Mouse (Mus musculus): Measurements from ENCODE around the gene Gpd1l. TPM values are rescaled to one million over a fixed set of nuclear protein-coding genes. Genes with fewer than 3 reads are reported as not detected.

The Gpd1l gene
- polyA plus RNA-seq, 1 experiment from 2014 or later: 14.8 TPM

DNA sequence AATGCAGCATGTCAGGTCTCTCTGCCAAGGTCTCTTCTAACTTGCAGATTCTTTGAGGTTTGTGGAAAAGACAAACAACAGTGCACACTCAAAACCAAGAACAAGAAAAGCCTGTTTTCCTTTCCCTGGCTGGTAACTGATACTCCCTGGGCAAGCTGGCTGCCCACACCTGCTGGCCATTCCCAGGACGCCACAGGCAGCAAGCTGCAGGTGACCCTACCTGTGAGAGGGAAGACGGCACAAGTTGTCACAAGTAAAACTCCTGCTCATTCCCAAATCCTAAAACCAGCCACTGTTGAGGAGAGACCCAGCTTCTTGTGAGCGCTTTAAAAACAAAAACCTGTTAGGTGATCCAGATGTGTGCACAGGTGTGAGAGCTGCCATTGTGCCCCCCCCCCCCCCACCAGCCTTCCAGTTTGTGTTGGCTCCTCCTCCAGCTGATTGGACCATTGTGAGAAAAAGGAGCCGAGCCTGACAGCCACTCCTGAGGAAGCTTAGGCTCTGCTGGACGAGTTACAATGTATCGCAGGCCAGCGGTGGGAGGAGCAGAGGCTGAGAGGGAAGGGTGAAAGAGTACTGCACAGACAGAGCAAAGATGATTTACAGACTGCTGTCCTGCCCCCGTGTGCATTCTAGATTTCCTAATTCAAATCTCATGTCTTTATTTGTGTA is 47.7 kb downstream of the Gpd1l start:
- 24% methylated on average over 8 of the region's 8 CpGs for WGBS
- Histone ChIP-seq H3K9me3 (0 out of 2 replicates have a peak, but pooled peaks cover 3% of the 10 kb centered on the region), H3K4me3 (no peak overlapping the region), H3K4me1 (no peaks in the 10 kb centered on the region), H3K27me3 (no peaks in the 10 kb centered on the region), H3K36me3 (no peaks in the 10 kb centered on the region), H3K4me2 (replicated peaks) (no peak overlapping the region), H3K9ac (replicated peaks) (no peak overlapping the region), H3K27ac (replicated peaks) (no peak overlapping the region)
- ATAC-seq (ENCODE audit: low FRiP score, low read depth): no peak

DNA sequence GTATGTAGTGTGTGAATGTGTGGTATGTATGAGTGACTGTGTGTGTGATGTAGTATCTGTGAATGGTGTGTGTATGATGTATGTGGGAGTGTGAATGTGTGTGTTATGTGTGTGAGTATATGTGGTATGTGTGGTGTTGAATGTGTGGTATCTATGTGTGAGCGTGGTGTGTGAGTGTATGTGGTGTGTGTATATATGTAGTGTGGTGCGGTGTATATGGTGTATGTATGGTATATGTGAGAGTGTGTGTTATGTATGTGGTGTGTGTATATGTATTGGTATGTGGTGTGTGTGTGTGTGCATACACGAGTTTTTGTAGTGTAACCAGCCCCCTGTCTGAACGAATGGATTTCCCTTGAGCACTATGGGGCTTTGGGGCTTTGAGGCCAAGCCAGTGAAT is 48.2 kb downstream of the Gpd1l start:
- no peaks in the 10 kb centered on the region for H3K4me1 ChIP-seq
- no peak overlapping the region for H3K4me2 ChIP-seq (replicated peaks)
- H3K27ac ChIP-seq (replicated peaks): no peak overlapping the region
- no peak overlapping the region for H3K9ac ChIP-seq (replicated peaks)
- H3K9me3 ChIP-seq: 0 out of 2 replicates have a peak, but pooled peaks cover 3% of the 10 kb centered on the region
- no peak for ATAC-seq (ENCODE audit: low FRiP score, low read depth)
- no peaks in the 10 kb centered on the region for H3K36me3 ChIP-seq
- no peaks in the 10 kb centered on the region for H3K27me3 ChIP-seq
- WGBS: 88% methylated on average over 4 of the region's 4 CpGs
- no peak overlapping the region for H3K4me3 ChIP-seq

DNA sequence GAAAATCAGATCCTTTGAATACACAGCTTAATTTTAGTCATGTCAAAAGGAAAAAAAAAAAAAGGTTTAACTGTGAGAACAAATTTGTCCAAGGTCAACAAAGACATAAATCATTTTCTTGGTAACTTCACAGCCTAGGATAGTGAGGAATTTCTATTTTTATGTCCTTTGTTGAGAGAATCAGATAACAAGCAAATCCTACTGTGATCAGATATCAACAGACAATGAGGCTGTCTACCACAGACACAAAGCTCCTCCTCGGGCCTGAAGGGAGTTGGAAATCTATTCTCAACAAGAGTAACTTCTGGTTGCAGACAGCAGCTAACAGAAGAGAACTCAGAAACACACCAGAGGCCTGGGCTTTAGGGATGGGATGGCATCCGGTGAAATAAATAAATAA is 51.8 kb downstream of the Gpd1l start:
- H3K4me2 ChIP-seq (replicated peaks): no peak overlapping the region
- no peaks in the 10 kb centered on the region for H3K4me1 ChIP-seq
- ATAC-seq (ENCODE audit: low FRiP score, low read depth): no peak
- H3K9ac ChIP-seq (replicated peaks): no peak overlapping the region
- H3K9me3 ChIP-seq: 0 out of 2 replicates have a peak, but pooled peaks cover 3% of the 10 kb centered on the region
- no peak overlapping the region for H3K27ac ChIP-seq (replicated peaks)
- no peak overlapping the region for H3K4me3 ChIP-seq
- WGBS: 79% methylated on average over 2 of the region's 2 CpGs
- H3K36me3 ChIP-seq: no peaks in the 10 kb centered on the region
- no peaks in the 10 kb centered on the region for H3K27me3 ChIP-seq

DNA sequence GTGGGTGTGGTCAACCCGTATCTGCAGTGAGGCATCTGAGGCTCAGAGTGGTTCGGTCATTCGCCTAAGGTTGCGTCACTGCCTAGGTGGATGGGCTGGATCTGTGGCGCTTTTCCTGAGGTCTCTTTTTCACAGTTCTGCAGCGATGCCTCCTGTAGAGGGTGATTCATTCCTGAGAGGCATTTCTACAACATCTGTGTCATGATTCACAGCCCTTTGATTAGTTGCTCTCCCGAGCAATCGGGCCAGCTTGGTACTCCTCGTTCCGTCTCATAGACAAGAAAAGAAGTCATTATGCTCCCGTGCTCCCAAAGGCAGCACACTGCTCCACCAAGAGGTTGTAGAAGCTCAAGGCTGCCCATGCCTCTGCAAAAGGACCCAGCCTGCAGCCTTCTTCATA is 78.5 kb downstream of the Gpd1l start:
- no peak overlapping the region for H3K9ac ChIP-seq (replicated peaks)
- no peaks in the 10 kb centered on the region for H3K36me3 ChIP-seq
- H3K4me3 ChIP-seq: no peak overlapping the region
- no peaks in the 10 kb centered on the region for H3K4me1 ChIP-seq
- H3K4me2 ChIP-seq (replicated peaks): no peak overlapping the region
- H3K27me3 ChIP-seq: peaks cover 3% of the 10 kb centered on the region; the same call in 1 of the 2 replicates
- H3K27ac ChIP-seq (replicated peaks): no peak overlapping the region
- H3K9me3 ChIP-seq: no peaks in the 10 kb centered on the region
- ATAC-seq (ENCODE audit: low FRiP score, low read depth): no peak
- 81% methylated on average over 11 of the region's 11 CpGs for WGBS

DNA sequence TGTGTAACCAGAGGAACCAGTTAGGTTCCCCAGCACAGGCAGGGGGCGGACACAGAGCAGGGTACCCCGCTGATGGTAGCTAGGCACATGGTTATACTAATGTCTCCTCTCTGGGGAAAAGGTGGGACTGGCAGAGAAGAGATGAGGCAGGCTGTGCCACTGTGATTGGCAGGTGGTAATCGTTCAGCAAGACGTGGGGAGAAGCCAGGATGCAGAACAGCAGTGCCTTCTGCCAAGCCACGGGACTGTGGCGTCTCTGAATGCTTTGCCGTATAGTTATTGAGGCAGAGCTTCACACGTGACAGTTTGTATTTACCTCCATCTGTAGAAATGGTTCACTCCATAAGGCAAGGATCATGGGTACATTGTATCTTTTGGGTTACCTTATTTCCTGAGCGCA is 79.1 kb downstream of the Gpd1l start:
- Histone ChIP-seq H3K27me3 (peaks cover 3% of the 10 kb centered on the region; the same call in 1 of the 2 replicates), H3K27ac (replicated peaks) (no peak overlapping the region), H3K4me2 (replicated peaks) (no peak overlapping the region), H3K4me3 (no peak overlapping the region), H3K4me1 (no peaks in the 10 kb centered on the region), H3K9me3 (no peaks in the 10 kb centered on the region), H3K9ac (replicated peaks) (no peak overlapping the region), H3K36me3 (no peaks in the 10 kb centered on the region)
- WGBS: 82% methylated on average over 9 of the region's 9 CpGs
- ATAC-seq (ENCODE audit: low FRiP score, low read depth): no peak

DNA sequence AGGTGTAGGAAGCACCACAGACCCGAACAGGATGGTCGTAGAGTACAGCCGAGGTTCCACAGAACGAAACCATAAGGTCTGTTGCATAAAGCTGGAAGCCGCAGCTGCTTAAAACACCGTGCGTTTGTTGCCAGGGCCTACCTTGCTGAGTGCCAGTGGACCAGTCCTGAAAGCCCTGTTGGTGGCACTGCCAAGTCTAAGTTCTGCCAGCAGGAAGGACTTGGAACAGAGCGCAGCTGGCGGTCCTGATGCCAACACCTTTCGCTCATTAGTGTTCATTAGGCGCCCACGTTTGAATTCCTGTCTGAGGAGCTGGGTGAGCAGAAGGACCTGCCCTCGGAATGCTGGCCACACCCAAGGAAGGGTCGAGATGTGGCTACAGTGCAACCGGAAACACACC is 80.5 kb downstream of the Gpd1l start:
- Histone ChIP-seq H3K27ac (replicated peaks) (no peak overlapping the region), H3K27me3 (peaks cover 3% of the 10 kb centered on the region; the same call in 1 of the 2 replicates), H3K4me1 (no peaks in the 10 kb centered on the region), H3K4me2 (replicated peaks) (no peak overlapping the region), H3K9me3 (no peaks in the 10 kb centered on the region), H3K9ac (replicated peaks) (no peak overlapping the region), H3K36me3 (no peaks in the 10 kb centered on the region), H3K4me3 (no peak overlapping the region)
- WGBS: 86% methylated on average over 15 of the region's 15 CpGs
- no peak for ATAC-seq (ENCODE audit: low FRiP score, low read depth)

DNA sequence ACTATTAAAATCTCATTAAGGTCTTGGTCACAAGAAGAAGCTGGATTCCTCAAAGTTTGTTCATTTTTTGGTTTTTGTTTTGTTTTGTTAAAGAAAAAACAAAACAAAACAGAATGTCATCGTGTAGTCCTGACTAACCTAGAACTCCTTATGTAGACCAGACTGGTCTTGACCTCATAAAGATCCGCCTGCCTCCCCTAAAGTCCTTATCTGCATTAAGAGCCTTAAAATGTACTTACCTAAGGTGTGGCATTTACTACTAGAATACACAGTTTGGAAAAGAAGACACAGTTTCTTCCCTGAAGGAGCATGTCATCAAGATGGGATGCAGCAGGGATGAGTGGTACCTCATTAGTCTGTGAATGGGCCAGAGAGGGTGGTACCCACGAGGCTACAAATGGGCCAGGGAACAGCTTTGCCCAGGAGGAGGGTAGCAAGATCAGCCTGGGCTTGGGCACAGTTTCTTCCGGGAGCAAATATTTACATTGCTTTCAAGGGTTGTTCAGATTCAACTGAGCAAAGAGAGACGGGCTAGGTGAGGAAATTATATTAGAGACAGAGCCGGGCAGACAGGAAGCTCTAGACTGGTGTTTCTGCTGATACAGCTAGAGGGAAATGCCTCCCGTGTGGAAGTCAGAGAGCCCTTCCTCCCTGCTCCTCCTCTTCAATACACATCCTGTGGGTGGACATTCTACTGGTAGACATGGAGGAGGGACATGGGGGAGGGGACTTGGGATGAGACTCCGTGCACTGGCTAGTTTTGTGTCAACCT is 82.2 kb downstream of the Gpd1l start:
- Histone ChIP-seq H3K36me3 (no peaks in the 10 kb centered on the region), H3K27ac (replicated peaks) (no peak overlapping the region), H3K4me2 (replicated peaks) (no peak overlapping the region), H3K27me3 (peaks cover 4% of the 10 kb centered on the region; the same call in 1 of the 2 replicates), H3K4me3 (no peak overlapping the region), H3K9ac (replicated peaks) (no peak overlapping the region), H3K9me3 (no peaks in the 10 kb centered on the region), H3K4me1 (no peaks in the 10 kb centered on the region)
- 73% methylated on average over 8 of the region's 8 CpGs for WGBS
- ATAC-seq (ENCODE audit: low FRiP score, low read depth): no peak

Other genes with a start within 250 kb of the Gpd1l start
- gene Dync1li1, start 245.2 kb downstream of the Gpd1l start, polyA plus RNA-seq (2016; fragmentation: Nextera tagmentation; extraction: Ambion mirVana): 127 and 133 TPM in 2 replicates
- gene Cmtm6, start 202.9 kb downstream of the Gpd1l start, polyA plus RNA-seq (2016; fragmentation: Nextera tagmentation; extraction: Ambion mirVana): 21.8 and 23.8 TPM in 2 replicates
- gene Cmtm7, start 152.1 kb downstream of the Gpd1l start, polyA plus RNA-seq (2016; fragmentation: Nextera tagmentation; extraction: Ambion mirVana): 47.3 and 49.4 TPM in 2 replicates
- 13.2 and 14.9 TPM in 2 replicates for gene Cmtm8, start 89.8 kb downstream of the Gpd1l start, polyA plus RNA-seq (2016; fragmentation: Nextera tagmentation; extraction: Ambion mirVana)
- gene Osbpl10, start 44.6 kb upstream of the Gpd1l start, polyA plus RNA-seq (2016; fragmentation: Nextera tagmentation; extraction: Ambion mirVana): 1.6 and 1.9 TPM in 2 replicates
- 317 and 351 TPM in 2 replicates for gene Rps27rt, start 48.8 kb upstream of the Gpd1l start, polyA plus RNA-seq (2016; fragmentation: Nextera tagmentation; extraction: Ambion mirVana)

All from midbrain, embryonic 12.5 days (tissue).